Mouse (Mus musculus) forebrain, embryonic 14.5 days (tissue): ENCODE measurements around the gene Cacna2d1. TPM values are rescaled to one million over a fixed set of nuclear protein-coding genes. Genes with fewer than 3 reads are reported as not detected.
A peak's percentile ranks its signal among the peaks of the same experiment; 100 is the strongest.

Experiments
- ATAC-seq: fragments of 200-750 bp; cut with Nextera tagmentation; 2 replicates; pipeline ENCODE4 v1.8.0; 2017; ENCODE audit warnings: mild to moderate bottlenecking, moderate library complexity
- DNase-seq: peaks from one replicate; pipeline ENCODE4 v3.0.0-alpha.2; 2015; ENCODE audit warnings: low spot score
- H3K27ac ChIP-seq: fragments of 300-500 bp; sonication (generic); 2 replicates; pipeline ENCODE4 v1.5.1; 2014; ENCODE audit warnings: low read depth, mild to moderate bottlenecking, control low read depth, low read length, moderate library complexity
- H3K27me3 ChIP-seq: fragments of 300-500 bp; sonication (generic); replicated peaks from 2 replicates; pipeline ENCODE4 v1.6.1; 2014; ENCODE audit warnings: low read length, control low read depth, mixed read lengths; ENCODE audit not compliant: control insufficient read depth, insufficient read depth
- H3K36me3 ChIP-seq: fragments of 300-500 bp; sonication (generic); 2 replicates; pipeline ENCODE4 v1.6.1; 2014; ENCODE audit warnings: low read length, control low read depth; ENCODE audit not compliant: control insufficient read depth, insufficient read depth
- H3K4me1 ChIP-seq: fragments of 300-500 bp; sonication (generic); 2 replicates; pipeline ENCODE4 v1.6.1; 2014; ENCODE audit warnings: antibody characterized with exemption, low read length, control low read depth; ENCODE audit not compliant: control insufficient read depth, insufficient read depth
- H3K4me2 ChIP-seq: fragments of 300-500 bp; sonication (generic); 2 replicates; pipeline ENCODE4 v1.6.1; 2014; ENCODE audit warnings: mild to moderate bottlenecking, control low read depth, low read length
- H3K4me3 ChIP-seq: fragments of 300-500 bp; sonication (generic); 2 replicates; pipeline ENCODE4 v1.5.1; 2014; ENCODE audit warnings: low read depth, low read length, control low read depth
- H3K9ac ChIP-seq: fragments of 300-500 bp; sonication (generic); 2 replicates; pipeline ENCODE4 v1.6.1; 2014; ENCODE audit warnings: mild to moderate bottlenecking, low read length, control low read depth, moderate library complexity
- H3K9me3 ChIP-seq: fragments of 300-500 bp; sonication (generic); replicated peaks from 2 replicates; pipeline ENCODE4 v1.6.1; 2016; ENCODE audit warnings: low read length, control low read depth, mixed read lengths; ENCODE audit not compliant: control insufficient read depth
- WGBS: fragments of 180-500 bp; shearing (Covaris S2); extraction: QIAGEN DNeasy Blood & Tissue Kit; methylation state at CpG from one replicate; pipeline ENCODE4 v1.1.7; 2014; 5-methylcytosine and 5-hydroxymethylcytosine counted together
- polyA plus RNA-seq: library from polyadenylated mRNA; unstranded; fragments of >200 nt; fragmentation: Nextera tagmentation; extraction: Ambion mirVana; gene quantifications from 2 replicates; pipeline ENCODE4 v1.2.1, GENCODE M21; 2014

Cacna2d1 gene
- polyA plus RNA-seq, 1 experiment from 2014 or later: 22.8 TPM

DNA sequence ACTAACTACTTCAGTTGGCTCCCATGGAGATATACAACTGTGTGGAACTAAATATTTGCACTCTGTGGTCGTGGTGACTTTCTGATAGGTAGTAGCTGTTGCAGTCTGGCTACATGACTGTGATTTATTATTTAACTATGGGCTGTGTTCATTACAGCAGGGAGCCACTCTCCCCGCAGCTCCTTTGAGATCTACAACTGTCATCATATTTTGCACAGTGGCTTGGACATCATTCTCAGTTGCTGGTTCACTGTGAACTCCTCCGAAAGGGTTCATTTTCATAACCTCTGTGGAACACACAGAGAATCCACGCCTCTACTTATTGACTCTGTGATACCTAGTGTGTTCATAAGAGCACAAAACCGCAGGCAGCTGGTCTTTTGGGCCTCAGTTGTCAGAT, 128.3 kb downstream of the Cacna2d1 start:
- ATAC-seq: peak; percentile 54

DNA sequence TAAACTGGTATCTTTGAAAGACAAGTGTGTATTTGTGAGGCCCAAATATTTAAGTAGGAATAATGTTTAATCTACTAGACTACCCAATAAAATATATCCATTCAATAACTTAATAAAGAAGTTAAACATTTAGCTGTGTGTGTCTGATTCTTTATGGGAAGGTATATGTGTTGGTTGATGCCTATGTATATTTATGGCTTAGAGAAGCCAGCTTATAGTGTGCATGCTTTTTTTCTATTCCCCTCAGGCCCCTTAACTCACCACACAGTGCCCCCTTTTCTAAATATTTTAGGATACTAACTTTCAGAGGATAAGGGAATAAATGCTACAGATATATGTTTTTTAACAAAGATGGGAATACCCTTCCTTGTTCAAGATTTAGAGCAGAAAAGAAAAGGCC, 128.8 kb downstream of the Cacna2d1 start:
- H3K4me3 ChIP-seq: no peak overlapping the region
- no peaks in the 10 kb centered on the region for H3K27me3 ChIP-seq
- ATAC-seq (no peak), DNase-seq (no peak)
- no peak overlapping the region for H3K27ac ChIP-seq
- H3K9ac ChIP-seq: no peak overlapping the region
- no peaks in the 10 kb centered on the region for H3K36me3 ChIP-seq
- no peaks in the 10 kb centered on the region for H3K9me3 ChIP-seq
- no peaks in the 10 kb centered on the region for H3K4me1 ChIP-seq
- H3K4me2 ChIP-seq: no peak overlapping the region

More for the DNA sequence above, 128.3 kb downstream of the Cacna2d1 start:
- WGBS: 80% methylated on average over 5 of the region's 5 CpGs
- DNase-seq: peak; percentile 22
- H3K4me1 ChIP-seq: no peaks in the 10 kb centered on the region
- H3K27ac ChIP-seq: no peak overlapping the region
- H3K9ac ChIP-seq: no peak overlapping the region
- no peaks in the 10 kb centered on the region for H3K36me3 ChIP-seq
- no peaks in the 10 kb centered on the region for H3K27me3 ChIP-seq
- H3K4me3 ChIP-seq: no peak overlapping the region
- H3K9me3 ChIP-seq: no peaks in the 10 kb centered on the region
- no peak overlapping the region for H3K4me2 ChIP-seq

DNA sequence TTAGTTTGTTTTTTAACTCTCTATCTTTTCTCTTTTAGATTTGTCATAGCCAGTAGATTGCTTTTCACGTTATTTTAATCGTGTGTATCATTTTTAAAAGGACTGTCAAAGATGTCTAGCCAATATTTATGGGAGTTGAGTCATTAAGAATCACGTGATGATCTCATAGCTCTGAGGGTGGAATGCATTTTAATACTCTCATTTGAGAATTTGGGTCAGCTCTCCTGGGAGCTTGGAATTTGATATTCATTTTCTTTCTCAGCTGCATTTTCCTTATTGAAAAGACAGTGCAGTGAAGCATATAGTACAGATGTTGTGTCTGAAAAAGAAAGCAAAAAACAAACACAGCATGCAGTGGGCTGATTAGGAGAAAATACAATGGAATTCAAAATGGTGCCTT, 129.5 kb downstream of the Cacna2d1 start:
- ATAC-seq (no peak), DNase-seq (no peak)
- H3K27me3 ChIP-seq: no peaks in the 10 kb centered on the region
- no peaks in the 10 kb centered on the region for H3K36me3 ChIP-seq
- H3K27ac ChIP-seq: no peak overlapping the region
- 74% methylated on average over 3 of the region's 3 CpGs for WGBS
- no peaks in the 10 kb centered on the region for H3K9me3 ChIP-seq
- no peaks in the 10 kb centered on the region for H3K4me1 ChIP-seq
- H3K9ac ChIP-seq: no peak overlapping the region
- H3K4me2 ChIP-seq: no peak overlapping the region
- no peak overlapping the region for H3K4me3 ChIP-seq

DNA sequence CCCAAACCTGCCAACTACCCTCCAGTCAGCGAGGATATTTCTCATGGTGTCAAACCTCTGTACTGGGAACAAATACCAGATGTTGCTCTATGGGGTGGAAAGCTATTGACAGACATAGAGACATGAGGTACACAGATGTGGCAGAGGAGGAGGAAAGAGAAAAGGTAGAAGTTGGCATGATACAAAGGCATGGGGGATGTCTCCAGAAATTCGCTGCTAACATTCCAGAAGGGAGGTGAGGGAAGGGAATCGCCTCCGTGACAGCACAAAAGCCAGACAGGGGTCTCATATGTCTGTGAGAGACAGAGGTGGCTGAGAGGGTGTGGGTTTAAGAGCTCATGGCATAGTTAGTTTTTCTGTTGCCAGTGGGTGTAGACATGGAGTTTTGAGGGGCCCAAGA, 131.3 kb downstream of the Cacna2d1 start:
- Histone ChIP-seq H3K4me2 (no peak overlapping the region), H3K4me3 (no peak overlapping the region), H3K27ac (no peak overlapping the region), H3K9me3 (no peaks in the 10 kb centered on the region), H3K4me1 (no peaks in the 10 kb centered on the region), H3K27me3 (no peaks in the 10 kb centered on the region), H3K36me3 (no peaks in the 10 kb centered on the region), H3K9ac (no peak overlapping the region)
- no peak for DNase-seq
- no peak for ATAC-seq
- 84% methylated on average over 4 of the region's 4 CpGs for WGBS

DNA sequence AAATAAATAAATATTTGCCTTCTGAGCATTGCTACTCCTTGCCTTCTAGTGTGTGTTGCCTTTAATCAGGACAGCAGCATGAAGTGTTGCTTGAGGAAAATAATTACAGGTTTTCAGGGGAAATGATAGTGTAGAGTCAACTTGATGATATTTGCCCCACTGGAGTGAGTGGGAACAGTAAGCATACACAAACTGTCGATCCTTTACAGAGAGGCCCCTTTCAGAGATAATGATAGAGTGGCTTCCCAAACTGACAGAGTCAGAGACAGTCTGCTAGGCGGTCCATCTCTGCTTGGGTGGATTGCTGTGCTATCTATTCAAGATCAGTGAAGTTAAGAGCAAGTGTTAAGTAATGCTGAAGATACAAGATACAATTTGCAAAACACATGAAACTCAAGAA, 147.8 kb downstream of the Cacna2d1 start:
- Histone ChIP-seq H3K4me3 (no peak overlapping the region), H3K27ac (no peak overlapping the region), H3K4me1 (peaks cover 4% of the 10 kb centered on the region; the same call in 1 of the 2 replicates), H3K4me2 (no peak overlapping the region), H3K36me3 (no peaks in the 10 kb centered on the region), H3K9me3 (no peaks in the 10 kb centered on the region), H3K27me3 (no peaks in the 10 kb centered on the region), H3K9ac (no peak overlapping the region)
- ATAC-seq: no peak
- 81% methylated on average over 2 of the region's 2 CpGs for WGBS
- no peak for DNase-seq

DNA sequence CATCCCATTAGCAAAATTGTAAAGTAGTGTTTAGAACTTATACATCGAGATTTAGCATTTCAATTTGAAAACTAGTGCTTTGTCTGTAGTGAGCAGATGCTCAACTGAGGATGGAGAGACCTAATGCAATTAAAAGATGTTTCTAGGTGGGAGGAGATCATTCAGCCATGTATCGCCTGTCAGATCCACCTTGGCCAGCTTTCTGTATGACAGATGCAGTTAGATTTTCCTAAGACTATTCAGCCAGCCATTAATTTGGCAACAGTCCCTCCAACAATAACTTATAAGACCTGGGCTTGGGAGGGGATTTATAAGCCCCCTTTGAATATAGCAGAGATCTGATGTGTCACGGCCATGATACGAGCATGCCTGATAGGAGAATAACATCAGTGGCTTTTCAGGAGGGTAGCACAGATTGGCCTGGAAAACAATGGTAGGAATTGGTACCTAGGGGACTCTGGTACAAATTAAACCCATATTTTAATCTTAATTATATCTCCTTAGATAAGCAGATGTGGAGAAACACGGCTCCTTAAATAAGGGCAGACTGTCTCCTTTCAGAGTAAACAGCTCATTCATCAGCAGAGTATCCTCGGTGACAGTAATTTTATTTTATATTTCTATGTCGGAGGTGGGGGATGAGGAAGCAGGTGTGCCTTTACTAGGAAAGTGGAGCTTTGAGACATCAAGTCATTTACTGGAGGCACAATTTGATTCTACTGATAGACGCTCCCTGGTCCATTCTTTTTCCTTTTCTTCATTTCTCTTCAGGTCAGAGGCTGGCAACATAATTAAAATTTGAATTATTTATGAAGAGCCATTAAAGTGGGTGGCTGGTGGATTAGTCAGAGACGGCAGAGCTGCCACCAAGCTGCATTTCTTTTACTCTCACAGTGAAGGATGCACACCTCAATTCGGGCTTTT, 152.8 kb downstream of the Cacna2d1 start:
- Histone ChIP-seq H3K27me3 (no peaks in the 10 kb centered on the region), H3K27ac (peak overlapping the region; percentile 67), H3K4me3 (no peak overlapping the region), H3K4me2 (no peak overlapping the region; the same call in 1 of the 2 replicates), H3K9ac (no peak overlapping the region), H3K36me3 (no peaks in the 10 kb centered on the region), H3K9me3 (no peaks in the 10 kb centered on the region), H3K4me1 (peaks cover 9% of the 10 kb centered on the region; the same call in 1 of the 2 replicates)
- ATAC-seq: peak; percentile 67
- peak; percentile 78 for DNase-seq
- 39% methylated on average over 10 of the region's 10 CpGs for WGBS

DNA sequence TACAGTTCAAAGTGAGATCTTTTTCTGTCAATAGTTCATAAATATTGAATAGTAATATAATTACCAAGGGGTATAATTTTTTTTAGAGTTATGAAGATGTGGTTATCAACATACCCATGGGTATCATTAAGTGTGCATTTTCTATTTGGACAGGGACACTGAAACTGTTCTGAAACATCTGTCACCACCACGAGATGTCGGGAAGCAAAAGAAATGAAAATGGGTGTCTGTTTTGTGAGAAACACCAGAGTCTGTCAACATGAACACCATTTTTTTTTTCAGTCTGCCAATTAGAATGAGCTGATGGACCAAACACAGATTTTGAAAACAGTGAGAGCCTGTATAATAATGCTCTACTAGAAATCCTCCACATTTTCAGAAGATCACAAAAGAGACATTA, 153.5 kb downstream of the Cacna2d1 start:
- peaks cover 12% of the 10 kb centered on the region for H3K4me1 ChIP-seq
- WGBS: 42% methylated on average over 2 of the region's 2 CpGs
- H3K4me2 ChIP-seq: no peak overlapping the region
- H3K9me3 ChIP-seq: no peaks in the 10 kb centered on the region
- no peak overlapping the region for H3K9ac ChIP-seq
- H3K36me3 ChIP-seq: no peaks in the 10 kb centered on the region
- no peak overlapping the region for H3K4me3 ChIP-seq
- ATAC-seq: peak; percentile 19
- H3K27me3 ChIP-seq: no peaks in the 10 kb centered on the region
- H3K27ac ChIP-seq: peak overlapping the region; percentile 28; the same call in 1 of the 2 replicates
- DNase-seq: peak; percentile 53

DNA sequence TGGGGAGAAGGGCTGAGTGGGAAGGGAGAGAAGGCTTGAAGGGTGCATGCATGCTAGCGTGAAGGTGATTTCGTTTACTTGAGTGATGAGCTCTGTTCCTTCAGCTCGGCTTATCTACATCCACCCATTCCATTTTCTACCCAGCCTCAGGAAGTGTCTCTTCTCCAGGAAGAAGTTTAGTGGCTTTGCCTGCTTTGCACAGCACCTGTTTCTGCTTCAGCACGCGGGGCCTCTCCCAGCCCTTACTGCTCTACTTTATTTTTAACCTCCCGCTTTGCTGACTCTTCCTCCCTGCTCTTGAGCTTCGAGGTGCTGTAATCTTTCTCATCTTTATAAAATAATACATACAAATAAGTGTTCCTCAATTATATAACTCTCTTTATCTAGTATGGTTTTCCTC, 158.0 kb downstream of the Cacna2d1 start:
- Histone ChIP-seq H3K4me2 (no peak overlapping the region), H3K4me3 (no peak overlapping the region), H3K9ac (no peak overlapping the region), H3K9me3 (no peaks in the 10 kb centered on the region), H3K4me1 (peaks cover 5% of the 10 kb centered on the region), H3K27me3 (no peaks in the 10 kb centered on the region), H3K27ac (peak overlapping the region; percentile 15; the same call in 1 of the 2 replicates), H3K36me3 (no peaks in the 10 kb centered on the region)
- DNase-seq (no peak), ATAC-seq (no peak)
- 88% methylated on average over 7 of the region's 7 CpGs for WGBS

DNA sequence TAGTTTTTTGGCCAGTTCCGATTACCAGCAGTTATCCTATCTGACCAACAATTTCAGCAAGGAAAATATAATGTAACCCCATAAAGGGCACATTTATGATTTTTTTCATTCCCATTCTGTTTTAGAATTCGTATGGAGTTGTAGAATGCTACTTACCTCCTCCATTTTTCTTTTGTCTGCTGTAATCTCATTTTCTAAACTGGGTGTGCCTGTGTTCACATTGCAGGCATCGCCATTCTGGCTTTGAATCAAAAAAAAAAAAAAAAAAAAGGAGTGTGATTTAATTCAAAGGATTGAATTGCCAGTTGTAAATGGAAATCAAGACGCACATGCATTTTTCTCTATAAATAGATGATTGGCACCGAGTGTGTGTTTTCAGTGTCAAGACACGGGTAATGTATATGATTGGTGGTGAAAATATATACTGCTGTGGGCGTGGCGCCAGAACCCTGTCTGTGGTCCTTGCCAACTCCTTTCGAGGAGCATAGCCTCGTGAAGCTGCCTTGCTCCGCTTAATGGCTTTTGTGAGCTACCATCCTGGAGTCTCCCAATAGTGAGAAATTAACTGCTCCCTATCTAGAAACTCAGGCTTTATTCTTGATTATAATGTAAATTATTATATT, 158.7 kb downstream of the Cacna2d1 start:
- DNase-seq: peak; percentile 86
- Histone ChIP-seq H3K36me3 (no peaks in the 10 kb centered on the region), H3K4me3 (no peak overlapping the region), H3K9me3 (no peaks in the 10 kb centered on the region), H3K4me1 (peaks cover 4% of the 10 kb centered on the region), H3K27ac (peak overlapping the region; percentile 33; the same call in 1 of the 2 replicates), H3K27me3 (no peaks in the 10 kb centered on the region), H3K9ac (no peak overlapping the region), H3K4me2 (no peak overlapping the region)
- 44% methylated on average over 11 of the region's 11 CpGs for WGBS
- ATAC-seq: peak; percentile 86
